ENCODE assay signal across 36 mouse cellular contexts in genomic region chr2:122218234-122218633, GRCm38 (mm10). TPM values are rescaled to one million over a fixed set of nuclear protein-coding genes. Genes with fewer than 3 reads are reported as not detected.
DNase-seq lines count a peak whose midpoint lies in the region; ATAC-seq and TF ChIP-seq lines count a peak whose summit lies in the region.
"Had no signal": no experiment of that assay in that cellular context is flagged by ENCODE, and none has a peak within 500 bp of the region (broad histone marks: within the 10 kb centered on the region; RNA-seq: fewer than 3 reads in every experiment).

No protein-coding gene starts in this region.

- H3K79me2 ChIP-seq in MEL (ENCODE audit: control insufficient read depth, insufficient read depth, low read length, poor library complexity), result no peaks in the 10 kb centered on the region

- no peak overlapping the region for H3K4me3 ChIP-seq in liver, embryonic 13.5 days (replicated peaks)
- H3K4me3 ChIP-seq in liver, postnatal 0 days (ENCODE audit: low read depth, low read length), result no peak overlapping the region
- H3K4me3 ChIP-seq in MEL (ENCODE audit: control insufficient read depth in 1 of 2, insufficient read depth in 1 of 2, low read depth in 2 of 2, low read length in 2 of 2), result 0 out of 4 replicates have a peak overlapping the region, but pooled peaks of 1 of the 2 experiments have one; percentile 7
- H3K4me3 ChIP-seq: embryonic facial prominence, embryonic 12.5 days; embryonic facial prominence, embryonic 15.5 days; gastrocnemius, adult 2 months; hindbrain, embryonic 10.5 days; hindbrain, embryonic 13.5 days; intestine, embryonic 15.5 days had no signal

- peaks cover 47% of the 10 kb centered on the region for H3K4me1 ChIP-seq in liver, embryonic 13.5 days (replicated peaks)
- no peaks in the 10 kb centered on the region for H3K4me1 ChIP-seq in liver, postnatal 0 days (ENCODE audit: insufficient read depth)
- peaks cover 18 to 30% of the 10 kb centered on the region in 2 experiments for H3K4me1 ChIP-seq in MEL (ENCODE audit: control insufficient read depth in 1 of 2, insufficient read depth in 2 of 2, low read length in 2 of 2)
- H3K4me1 ChIP-seq: embryonic facial prominence, embryonic 12.5 days; embryonic facial prominence, embryonic 15.5 days; hindbrain, embryonic 10.5 days; hindbrain, embryonic 13.5 days; intestine, embryonic 15.5 days had no signal

- H3K9ac ChIP-seq in liver, embryonic 13.5 days, result no peak overlapping the region
- no peak overlapping the region for H3K9ac ChIP-seq in liver, postnatal 0 days (replicated peaks)
- no peak overlapping the region for H3K9ac ChIP-seq in MEL (ENCODE audit: control insufficient read depth, low read depth, low read length, poor library complexity, severe bottlenecking)
- H3K9ac ChIP-seq: embryonic facial prominence, embryonic 12.5 days; embryonic facial prominence, embryonic 15.5 days; forebrain, postnatal 0 days; hindbrain, embryonic 13.5 days; intestine, embryonic 15.5 days had no signal

- no peaks in the 10 kb centered on the region for H3K27me3 ChIP-seq in liver, embryonic 13.5 days
- H3K27me3 ChIP-seq in liver, postnatal 0 days (ENCODE audit: insufficient read depth, low read length), result no peaks in the 10 kb centered on the region
- no peaks in the 10 kb centered on the region for H3K27me3 ChIP-seq in MEL (ENCODE audit: control insufficient read depth in 1 of 2, insufficient read depth in 2 of 2, low read length in 2 of 2)
- H3K27me3 ChIP-seq: embryonic facial prominence, embryonic 12.5 days; embryonic facial prominence, embryonic 15.5 days; hindbrain, embryonic 13.5 days; intestine, embryonic 15.5 days; Patski had no signal

- no peak for TF ChIP-seq CTCF in liver, postnatal 0 days (IDR thresholded peaks at IDR 0.05; ENCODE audit: low read depth)
- no peak for TF ChIP-seq CTCF in MEL (IDR thresholded peaks at IDR 0.05 in 2 of 3, conservative IDR thresholded peaks at IDR 0.05 in 1 of 3; ENCODE audit: control insufficient read depth in 1 of 3, insufficient read depth in 1 of 3, low read depth in 2 of 3, low read length in 3 of 3, poor library complexity in 1 of 3, severe bottlenecking in 1 of 3)

- no peak for TF ChIP-seq POLR2A in MEL (IDR thresholded peaks at IDR 0.05; ENCODE audit: control insufficient read depth in 1 of 2, insufficient read depth in 1 of 2, low read depth in 1 of 2, low read length in 2 of 2, poor library complexity in 1 of 2)

- ATAC-seq in liver, embryonic 13.5 days (ENCODE audit: low read depth), result no peak
- ATAC-seq in liver, postnatal 0 days, result no peak
- ATAC-seq in granulocyte monocyte progenitor cell, adult 5-6 weeks (replicated peaks; ENCODE audit: poor library complexity, severe bottlenecking), result peak; percentile 80
- ATAC-seq in megakaryocyte progenitor cell, adult 5-6 weeks (replicated peaks; ENCODE audit: poor library complexity), result peak; percentile 30
- ATAC-seq: CD4-positive, CD25-positive, alpha-beta regulatory T cell, adult 4 months; forebrain, embryonic 14.5 days; forebrain, postnatal 0 days; hindbrain, embryonic 16.5 days; intestine, embryonic 15.5 days; Patski had no signal

- no peaks in the 10 kb centered on the region; the same call in 1 of the 2 replicates for H3K9me3 ChIP-seq in liver, embryonic 13.5 days (replicated peaks)
- H3K9me3 ChIP-seq in liver, postnatal 0 days (ENCODE audit: low read length), result no peaks in the 10 kb centered on the region
- no peaks in the 10 kb centered on the region for H3K9me3 ChIP-seq in MEL (replicated peaks; ENCODE audit: insufficient read depth, low read length)
- H3K9me3 ChIP-seq: embryonic facial prominence, embryonic 12.5 days; embryonic facial prominence, embryonic 15.5 days; hindbrain, embryonic 10.5 days; hindbrain, embryonic 13.5 days; intestine, embryonic 15.5 days had no signal

- no peak overlapping the region for H3K4me2 ChIP-seq in liver, embryonic 13.5 days
- no peak overlapping the region for H3K4me2 ChIP-seq in liver, postnatal 0 days (ENCODE audit: low read depth, low read length)
- H3K4me2 ChIP-seq: embryonic facial prominence, embryonic 12.5 days; embryonic facial prominence, embryonic 15.5 days; heart, embryonic 11.5 days; hindbrain, embryonic 13.5 days; intestine, embryonic 15.5 days had no signal

- H3K36me3 ChIP-seq in liver, embryonic 13.5 days, result no peaks in the 10 kb centered on the region
- H3K36me3 ChIP-seq in liver, postnatal 0 days (replicated peaks; ENCODE audit: insufficient read depth, low read length), result no peaks in the 10 kb centered on the region
- peaks cover 0 to 28% of the 10 kb centered on the region in 2 experiments; a peak in 2 of 4 replicates for H3K36me3 ChIP-seq in MEL (ENCODE audit: control insufficient read depth in 1 of 2, insufficient read depth in 2 of 2, low read length in 2 of 2)
- H3K36me3 ChIP-seq: embryonic facial prominence, embryonic 12.5 days; embryonic facial prominence, embryonic 15.5 days; hindbrain, embryonic 10.5 days; hindbrain, embryonic 13.5 days; intestine, embryonic 15.5 days had no signal

- TF ChIP-seq RAD21 in MEL (IDR thresholded peaks at IDR 0.05; ENCODE audit: low read depth, low read length), result no peak

- no peak for DNase-seq in liver, embryonic 13.5 days
- no peak for DNase-seq in liver, postnatal 0 days
- peak; percentile 45 for DNase-seq in MEL (ENCODE audit: low read depth, low spot score)
- DNase-seq in embryo, embryonic 9.5 days (ENCODE audit: extremely low spot score), result no peak
- no peak for DNase-seq in kidney, postnatal 36 days
- no peak for DNase-seq in gastrocnemius, postnatal 4 days (ENCODE audit: low spot score in 2 of 2)
- DNase-seq: adrenal gland, postnatal 10 days; cerebellum, adult 11 months; cerebellum, adult 2 months; cerebellum, adult 9-11 months; cerebellum, postnatal 25 days; forebrain, postnatal 0 days; gastrocnemius, adult 2 months; gastrocnemius, postnatal 14 days had no signal

- WGBS in liver, embryonic 13.5 days (ENCODE audit: insufficient replicate concordance), result 55% methylated on average over 2 of the region's 2 CpGs
- 33% methylated on average over 2 of the region's 2 CpGs for WGBS in liver, postnatal 0 days (ENCODE audit: insufficient replicate concordance)

- H3K27ac ChIP-seq in liver, embryonic 13.5 days, result peak overlapping the region; percentile 43; the same call in 1 of the 2 replicates
- no peak overlapping the region for H3K27ac ChIP-seq in liver, postnatal 0 days (ENCODE audit: low read depth)
- H3K27ac ChIP-seq in MEL (ENCODE audit: control insufficient read depth, low read depth, low read length), result peak overlapping the region; percentile 63
- H3K27ac ChIP-seq: embryonic facial prominence, embryonic 12.5 days; embryonic facial prominence, embryonic 15.5 days; gastrocnemius, adult 2 months; hindbrain, embryonic 10.5 days; hindbrain, embryonic 13.5 days; intestine, embryonic 15.5 days had no signal

- TF ChIP-seq EP300 in liver, postnatal 0 days (IDR thresholded peaks at IDR 0.05; ENCODE audit: low read depth), result no peak
- TF ChIP-seq EP300 in MEL (IDR thresholded peaks at IDR 0.05; ENCODE audit: low read depth in 1 of 2, low read length in 2 of 2), result peak; percentile 34 to 43; a peak in 3 of 4 replicates

RNA-seq across cellular contexts. Expression of gene Sord, which starts 16.3 kb away (rescaled TPM):
- 146 and 178 TPM in 2 replicates for polyA plus RNA-seq in liver, embryonic 13.5 days (2015; fragmentation: Nextera tagmentation; extraction: Ambion mirVana)
- 294 and 325 TPM in 2 replicates for polyA plus RNA-seq in liver, postnatal 0 days (2015; fragmentation: Nextera tagmentation; extraction: Ambion mirVana)
- 39.6 and 41.1 TPM in 2 replicates for total RNA-seq in MEL (2012; rRNA removed)
- 10 to 100 TPM in 1 of 2 experiments, not detected in 1; 61.7 TPM for polyA plus RNA-seq in MEL (2012; ENCODE audit: insufficient read depth in 1 of 2, insufficient read length in 2 of 2, low read depth in 1 of 2, low replicate concordance in 2 of 2, missing spikeins in 1 of 2)
- 52.4 and 58.9 TPM in 2 replicates for total RNA-seq in granulocyte monocyte progenitor cell, adult 5-6 weeks (2014; fragmentation: Nextera tagmentation)
- 65.6 and 68.8 TPM in 2 replicates for total RNA-seq in granulocyte monocyte progenitor cell, adult 5-6 weeks (2017)
- total RNA-seq in megakaryocyte progenitor cell, adult 5-6 weeks (2015), result 56.2 and 64.7 TPM in 2 replicates
- total RNA-seq in megakaryocyte progenitor cell, adult 5-6 weeks (2017), result 64.8 and 71.9 TPM in 2 replicates
- 10 to 100 TPM; 10.6 to 16.4 TPM for total RNA-seq in gastrocnemius, postnatal 4 days (2021)

RNA-seq across cellular contexts. Expression of gene Terb2, which starts 32.2 kb away (rescaled TPM):
- polyA plus RNA-seq in liver, embryonic 13.5 days (2015; fragmentation: Nextera tagmentation; extraction: Ambion mirVana), result not detected in 2 replicates
- not detected in 2 replicates for polyA plus RNA-seq in liver, postnatal 0 days (2015; fragmentation: Nextera tagmentation; extraction: Ambion mirVana)
- not detected in 2 replicates for total RNA-seq in MEL (2012; rRNA removed)
- polyA plus RNA-seq in MEL (2012; ENCODE audit: insufficient read depth in 1 of 2, insufficient read length in 2 of 2, low read depth in 1 of 2, low replicate concordance in 2 of 2, missing spikeins in 1 of 2), result not detected
- total RNA-seq in granulocyte monocyte progenitor cell, adult 5-6 weeks (2014; fragmentation: Nextera tagmentation), result not detected in 2 replicates
- not detected in 2 replicates for total RNA-seq in granulocyte monocyte progenitor cell, adult 5-6 weeks (2017)
- not detected in 2 replicates for total RNA-seq in megakaryocyte progenitor cell, adult 5-6 weeks (2015)
- total RNA-seq in megakaryocyte progenitor cell, adult 5-6 weeks (2017), result not detected in 2 replicates
- total RNA-seq in gastrocnemius, postnatal 4 days (2021), result not detected
- total RNA-seq: adrenal gland, adult 18-20 months; adrenal gland, postnatal 10 days; adrenal gland, postnatal 4 days; forebrain, postnatal 0 days; gastrocnemius, adult 2 months; gastrocnemius, postnatal 14 days; heart, adult 8-10 months; heart, postnatal 25 days had no signal
- polyA plus RNA-seq: C2C12; CD4-positive, CD25-positive, alpha-beta regulatory T cell, adult 4 months; cerebellum, adult 2 months; embryonic facial prominence, embryonic 12.5 days; embryonic facial prominence, embryonic 15.5 days; forebrain, embryonic 11.5 days; forebrain, embryonic 14.5 days; forebrain, postnatal 0 days; frontal cortex, adult 2 months; gonadal fat pad, adult 2 months; heart, embryonic 11.5 days; heart, embryonic 14.5 days; heart, postnatal 0 days; hindbrain, embryonic 10.5 days; hindbrain, embryonic 13.5 days; hindbrain, embryonic 16.5 days; intestine, embryonic 15.5 days; Patski had no signal

RNA-seq across cellular contexts. Expression of gene Patl2, which starts 32.2 kb away (rescaled TPM):
- 0.06 TPM in 2 replicates for polyA plus RNA-seq in liver, embryonic 13.5 days (2015; fragmentation: Nextera tagmentation; extraction: Ambion mirVana)
- 0.14 and 0.18 TPM in 2 replicates for polyA plus RNA-seq in liver, postnatal 0 days (2015; fragmentation: Nextera tagmentation; extraction: Ambion mirVana)
- total RNA-seq in MEL (2012; rRNA removed), result 0.58 and 0.72 TPM in 2 replicates
- polyA plus RNA-seq in MEL (2012; ENCODE audit: insufficient read depth in 1 of 2, insufficient read length in 2 of 2, low read depth in 1 of 2, low replicate concordance in 2 of 2, missing spikeins in 1 of 2), result under 1 TPM in 1 of 2 experiments, not detected in 1; 0.84 TPM
- total RNA-seq in granulocyte monocyte progenitor cell, adult 5-6 weeks (2014; fragmentation: Nextera tagmentation), result not detected in 2 replicates
- total RNA-seq in granulocyte monocyte progenitor cell, adult 5-6 weeks (2017), result not detected in 2 replicates
- 0.05 TPM in 1 of 2 replicates, not detected in the other for total RNA-seq in megakaryocyte progenitor cell, adult 5-6 weeks (2015)
- total RNA-seq in megakaryocyte progenitor cell, adult 5-6 weeks (2017), result 0.07 TPM in 1 of 2 replicates, not detected in the other
- not detected for total RNA-seq in gastrocnemius, postnatal 4 days (2021)
- total RNA-seq: adrenal gland, adult 18-20 months; forebrain, postnatal 0 days; gastrocnemius, adult 2 months; gastrocnemius, postnatal 14 days; heart, adult 8-10 months; heart, postnatal 25 days had no signal
- polyA plus RNA-seq: C2C12; embryonic facial prominence, embryonic 12.5 days; forebrain, embryonic 11.5 days; forebrain, embryonic 14.5 days; forebrain, postnatal 0 days; heart, embryonic 11.5 days; heart, embryonic 14.5 days; hindbrain, embryonic 10.5 days; hindbrain, embryonic 13.5 days; intestine, embryonic 15.5 days had no signal

RNA-seq across cellular contexts. Expression of gene Trim69, which starts 57.7 kb away (rescaled TPM):
- not detected in 2 replicates for polyA plus RNA-seq in liver, embryonic 13.5 days (2015; fragmentation: Nextera tagmentation; extraction: Ambion mirVana)
- not detected in 2 replicates for polyA plus RNA-seq in liver, postnatal 0 days (2015; fragmentation: Nextera tagmentation; extraction: Ambion mirVana)
- not detected in 2 replicates for total RNA-seq in MEL (2012; rRNA removed)
- polyA plus RNA-seq in MEL (2012; ENCODE audit: insufficient read depth in 1 of 2, insufficient read length in 2 of 2, low read depth in 1 of 2, low replicate concordance in 2 of 2, missing spikeins in 1 of 2), result under 1 TPM in 1 of 2 experiments, not detected in 1; 0.04 TPM
- 0.56 TPM in 1 of 2 replicates, not detected in the other for total RNA-seq in granulocyte monocyte progenitor cell, adult 5-6 weeks (2014; fragmentation: Nextera tagmentation)
- not detected in 2 replicates for total RNA-seq in granulocyte monocyte progenitor cell, adult 5-6 weeks (2017)
- total RNA-seq in megakaryocyte progenitor cell, adult 5-6 weeks (2015), result 0.46 TPM in 1 of 2 replicates, not detected in the other
- total RNA-seq in megakaryocyte progenitor cell, adult 5-6 weeks (2017), result not detected in 2 replicates
- not detected for total RNA-seq in gastrocnemius, postnatal 4 days (2021)
- total RNA-seq: adrenal gland, postnatal 10 days; adrenal gland, postnatal 4 days; forebrain, postnatal 0 days; gastrocnemius, adult 2 months; gastrocnemius, postnatal 14 days; heart, postnatal 25 days had no signal
- polyA plus RNA-seq: cerebellum, adult 2 months; embryonic facial prominence, embryonic 12.5 days; embryonic facial prominence, embryonic 15.5 days; forebrain, embryonic 11.5 days; forebrain, embryonic 14.5 days; forebrain, postnatal 0 days; heart, postnatal 0 days; hindbrain, embryonic 10.5 days; hindbrain, embryonic 13.5 days; intestine, embryonic 15.5 days had no signal

Comparison
In these comparisons a context has a peak if more than half of its experiments do, and no peak if none do; other contexts are left out.
1. ATAC-seq: peak in granulocyte monocyte progenitor cell, adult 5-6 weeks (single experiment) and megakaryocyte progenitor cell, adult 5-6 weeks (single experiment); none in liver, embryonic 13.5 days (single experiment) and liver, postnatal 0 days (single experiment).